Mouse (Mus musculus) spleen, adult 2 months (tissue): Measurements from ENCODE around the gene Nek6.

Experiments used
- CTCF ChIP-seq: fragments of 200-500 bp; IDR thresholded peaks from 2 replicates; pipeline ENCODE4 v1.5.1; 2011; ENCODE audit warnings: mild to moderate bottlenecking, inconsistent platforms; ENCODE audit not compliant: insufficient read depth, insufficient read length, insufficient replicate concordance; ENCODE audit errors: extremely low read depth
- POLR2A ChIP-seq: fragments of 200-500 bp; IDR thresholded peaks from 2 replicates; pipeline ENCODE4 v1.6.1; 2011; ENCODE audit warnings: low read depth, low read length, inconsistent platforms

GRCm38 (mm10) chr2:38497594-38497993 is 13.8 kb upstream of the Nek6 start:
- TF ChIP-seq POLR2A: no peak
- TF ChIP-seq CTCF: no peak
